Mouse (Mus musculus) testis, postnatal 10 days (tissue): ENCODE results near the gene Nfib.

Experiments
- DNase-seq: peaks from one replicate; pipeline ENCODE4 v3.0.0; 2021; ENCODE audit warnings: low spot score

Gene Nfib

DNA sequence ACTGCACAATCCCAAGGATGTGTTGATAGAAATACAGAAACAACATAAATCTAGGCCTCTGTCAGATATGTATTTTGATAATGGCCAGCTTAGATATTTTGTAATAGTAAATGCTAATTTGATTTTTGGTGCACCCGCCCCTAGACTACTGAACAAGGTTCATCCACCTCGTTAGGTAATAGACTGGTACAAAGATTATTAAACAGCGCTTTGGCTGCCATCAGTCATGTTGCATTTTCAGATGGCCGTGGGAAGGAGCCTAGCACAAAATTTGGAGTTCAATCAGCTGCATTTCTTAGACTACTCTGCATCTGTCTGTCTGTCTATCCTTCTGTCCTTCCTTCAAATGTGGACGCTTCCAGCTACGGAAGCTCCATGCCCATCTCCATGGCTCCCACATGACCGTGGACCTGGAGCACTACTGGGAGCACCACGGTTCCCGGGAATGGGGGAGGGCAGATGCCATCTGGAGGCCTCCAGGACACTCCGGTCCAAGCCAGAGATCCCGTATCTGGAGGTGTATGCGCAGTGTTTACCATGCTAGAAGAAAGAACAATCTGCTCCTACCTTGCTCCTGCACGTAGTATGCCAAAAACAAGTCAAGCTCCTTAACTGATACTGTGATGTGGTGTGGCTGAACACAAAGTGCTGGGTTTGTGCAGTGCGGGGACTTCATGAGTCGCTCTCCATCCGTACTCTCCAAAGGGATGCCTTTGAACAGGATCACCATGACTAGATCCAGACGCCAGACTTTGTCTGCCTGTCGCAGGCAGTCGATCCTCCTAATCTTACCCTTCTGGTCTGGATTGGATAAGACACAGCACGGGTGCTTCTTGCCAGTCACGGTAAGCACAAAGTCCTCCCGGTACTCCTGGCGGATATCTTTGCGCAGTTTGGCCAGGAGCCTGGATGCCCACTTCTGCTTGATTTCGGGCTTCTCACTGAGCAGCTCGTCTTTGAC lies 207.6 kb downstream of the Nfib start:
- DNase-seq, result no peak

DNA sequence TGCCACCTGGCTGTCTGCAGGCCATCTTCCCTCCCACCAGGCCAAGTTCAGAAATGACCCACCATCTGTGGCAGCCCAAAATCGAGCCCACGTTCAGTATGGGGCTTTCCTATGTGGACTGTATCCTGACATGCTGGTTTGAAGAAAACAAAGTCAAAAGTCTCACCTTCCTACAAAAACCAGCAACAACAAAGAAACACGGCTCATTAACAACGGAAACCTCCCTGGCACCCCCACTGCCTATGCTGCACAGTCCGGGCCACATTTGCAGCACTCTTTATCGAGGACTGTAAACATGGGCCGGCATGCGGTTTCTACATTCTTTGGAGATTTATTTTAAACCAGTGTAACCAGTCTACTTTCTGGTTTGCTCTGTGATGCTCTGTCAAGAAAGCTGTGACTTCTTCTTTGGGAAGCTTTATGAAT lies 208.4 kb downstream of the Nfib start:
- no peak for DNase-seq

DNA sequence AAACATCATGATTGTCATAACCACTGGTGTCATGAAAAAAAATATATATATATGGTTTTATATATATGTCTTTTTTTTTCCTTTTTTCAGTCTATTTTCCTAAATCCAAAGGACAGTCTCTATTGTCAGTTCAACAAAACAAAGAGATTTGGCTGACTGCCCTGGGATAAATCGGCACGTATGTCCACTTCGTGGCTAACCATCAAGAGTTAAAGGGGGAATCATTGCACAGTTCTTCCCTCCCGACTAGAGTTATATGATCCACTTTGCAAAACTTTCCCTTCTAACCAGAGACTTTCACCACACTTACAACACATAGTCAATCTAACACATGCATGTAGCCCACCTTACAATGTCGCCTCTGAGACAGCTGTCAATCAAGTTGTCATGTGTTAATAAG lies 209.2 kb downstream of the Nfib start:
- DNase-seq, result no peak

DNA sequence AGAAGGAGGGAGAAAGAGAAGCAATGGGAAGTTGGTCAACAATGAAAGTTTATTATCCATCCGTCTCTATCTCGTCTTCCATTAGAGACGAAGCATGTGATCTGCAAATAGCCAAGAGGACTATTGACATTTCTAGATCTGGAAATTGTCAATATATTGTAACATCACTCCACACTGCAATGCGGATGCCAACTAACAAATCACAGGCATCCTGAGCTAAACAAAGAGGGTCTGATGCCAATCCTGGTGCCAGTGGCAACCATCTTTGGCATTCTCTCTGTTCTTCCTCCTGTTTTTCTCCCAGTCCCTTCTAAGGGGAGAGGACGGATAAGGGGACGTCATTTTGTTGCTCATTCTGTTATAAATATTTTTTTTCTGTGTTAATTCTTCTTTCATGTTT lies 209.9 kb downstream of the Nfib start:
- no peak for DNase-seq

DNA sequence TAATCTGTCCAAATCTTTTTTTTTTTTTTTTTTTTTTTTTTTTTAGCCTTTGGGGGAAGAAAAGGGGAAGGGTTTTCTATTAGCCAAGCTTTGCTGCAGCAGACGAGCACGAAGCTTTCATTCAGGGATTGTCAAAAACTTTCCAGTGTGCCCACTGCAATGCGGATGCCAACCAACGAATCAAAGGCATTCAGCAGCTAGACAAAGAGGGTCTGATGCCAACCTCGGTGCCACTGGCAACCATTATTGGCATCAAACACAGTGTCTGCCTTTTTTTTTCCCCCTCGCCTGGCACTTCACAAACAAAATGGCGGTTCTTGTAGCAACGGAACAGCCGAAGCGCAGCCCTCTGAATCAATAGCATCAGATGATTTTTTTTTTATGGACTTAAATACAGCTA lies 210.7 kb downstream of the Nfib start:
- no peak for DNase-seq

DNA sequence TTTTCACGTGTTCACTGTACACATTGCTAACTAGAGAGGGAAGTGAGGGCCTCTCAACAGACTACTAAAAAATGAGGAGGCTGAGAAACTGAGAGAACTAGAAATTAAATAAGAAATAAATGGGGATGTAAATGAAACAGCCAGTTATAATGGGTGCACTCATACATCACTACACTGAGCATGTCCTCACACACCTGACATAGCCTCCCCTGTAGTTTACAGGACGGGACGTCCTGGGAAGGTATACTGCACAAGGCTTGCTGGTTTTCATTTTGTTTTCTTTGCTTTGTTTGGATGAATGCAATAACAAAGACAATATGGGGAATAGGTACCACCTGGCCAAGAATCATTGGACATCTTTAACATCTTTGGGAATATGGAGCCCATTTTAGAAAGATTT lies 211.1 kb downstream of the Nfib start:
- DNase-seq, result no peak

DNA sequence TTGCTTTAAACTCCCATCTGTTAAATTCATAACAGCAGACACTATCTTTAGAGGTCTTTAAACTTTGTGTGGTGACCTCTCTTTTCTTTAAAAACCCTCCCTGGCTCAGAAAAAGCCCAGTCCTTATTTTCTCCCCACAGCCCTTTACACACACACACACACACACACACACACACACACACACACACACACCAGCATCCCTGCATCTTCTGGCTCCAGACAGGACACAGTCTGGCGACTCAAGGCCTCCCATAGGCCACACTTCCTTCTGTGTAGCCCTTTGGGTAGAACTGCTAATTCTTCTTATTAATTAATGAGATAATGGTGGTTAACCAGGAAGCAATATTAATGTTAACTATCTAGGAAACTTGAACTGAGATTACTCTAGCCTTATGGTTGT lies 211.7 kb downstream of the Nfib start:
- no peak for DNase-seq

DNA sequence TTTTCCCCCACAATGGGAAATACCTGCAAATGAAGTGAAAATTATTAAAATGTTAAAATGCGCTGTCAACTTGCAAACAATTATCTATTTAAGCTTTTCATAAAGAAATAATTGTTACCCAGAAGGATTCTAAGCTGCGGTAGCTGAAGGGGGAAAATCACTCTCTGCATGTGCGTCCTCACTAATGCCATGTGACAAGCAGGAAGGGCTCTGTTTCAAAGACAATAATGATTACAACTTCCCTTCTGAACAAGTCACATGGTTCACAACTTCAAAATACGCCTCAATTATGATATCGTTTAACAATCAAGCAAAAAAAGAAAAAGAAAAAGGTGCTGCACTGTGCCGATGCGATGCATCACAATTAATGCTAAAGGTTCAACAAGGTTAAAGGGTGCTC lies 212.2 kb downstream of the Nfib start:
- DNase-seq, result no peak

DNA sequence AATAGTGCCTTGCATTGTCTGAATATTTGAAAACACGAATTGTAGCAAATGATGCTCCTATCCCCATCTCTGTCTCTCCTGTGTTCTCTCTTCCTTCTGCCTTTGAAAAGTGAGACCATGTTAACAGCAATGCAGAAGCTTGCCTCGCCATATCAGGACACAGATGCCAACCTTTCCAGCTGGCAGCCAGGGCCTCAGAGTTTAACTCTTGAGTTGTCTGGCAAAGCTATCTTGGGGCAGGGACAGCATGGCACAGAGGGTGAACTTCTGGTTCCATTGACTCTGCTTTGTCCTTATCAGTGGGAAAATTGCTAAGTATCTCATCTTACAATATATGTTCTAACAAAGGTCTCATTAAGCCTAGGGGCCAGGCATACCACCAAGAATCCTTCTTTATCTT lies 212.8 kb downstream of the Nfib start:
- DNase-seq, result no peak

DNA sequence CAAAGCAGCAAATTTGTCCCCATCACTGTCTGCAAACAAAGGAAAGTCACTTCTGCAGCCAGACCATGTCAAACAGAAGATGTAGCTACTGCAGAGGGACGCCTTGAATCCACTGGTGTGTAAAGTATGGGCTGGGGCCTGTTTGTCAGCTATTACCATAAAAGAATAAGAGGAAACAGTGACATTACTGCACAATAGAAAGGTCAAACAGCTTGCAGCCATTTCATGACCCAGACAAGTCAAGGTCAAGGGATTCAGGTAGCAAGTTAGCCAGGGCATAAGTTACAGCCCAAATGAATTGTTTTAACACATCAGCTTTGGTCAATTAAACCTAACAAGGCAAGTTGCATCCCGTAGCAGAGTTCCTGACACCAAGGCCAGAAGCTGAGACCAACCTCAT lies 215.6 kb downstream of the Nfib start:
- DNase-seq, result no peak

DNA sequence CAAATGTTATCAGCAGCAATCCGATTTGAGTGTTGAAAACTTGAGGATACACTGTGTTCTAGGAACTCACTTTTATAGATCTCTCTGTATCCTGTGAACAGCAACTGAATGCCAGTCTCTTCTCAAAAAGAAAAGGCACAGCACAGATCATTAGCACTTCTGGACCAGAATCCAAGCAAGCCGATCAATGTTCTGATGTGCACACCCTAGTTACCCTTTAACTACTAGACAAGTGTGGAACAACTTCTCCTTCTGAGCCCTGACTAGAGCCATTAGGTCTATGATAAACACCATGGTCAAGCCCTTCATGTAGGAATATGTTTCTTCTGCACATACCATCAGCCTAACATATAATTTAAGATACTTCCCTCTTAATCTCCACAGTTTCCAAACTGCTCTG lies 219.6 kb downstream of the Nfib start:
- DNase-seq, result no peak

DNA sequence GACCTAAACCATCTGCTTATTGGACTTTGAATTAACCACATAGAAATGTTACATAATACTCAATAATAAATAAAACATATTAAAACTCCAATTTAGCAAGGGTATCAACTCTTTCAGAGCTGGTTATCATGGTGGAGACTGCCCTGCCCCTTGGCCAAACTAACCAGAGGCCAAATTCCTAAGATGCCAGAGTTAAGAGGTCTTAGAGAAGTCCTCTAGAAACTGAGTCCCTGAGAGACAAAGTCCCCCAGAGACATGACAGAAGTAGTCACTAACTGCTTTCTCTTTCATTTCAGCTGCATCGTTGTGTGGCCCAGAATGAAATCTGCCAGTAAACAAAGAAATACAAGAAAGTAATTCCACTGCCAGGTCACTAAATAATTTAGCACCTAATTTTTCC lies 221.7 kb downstream of the Nfib start:
- DNase-seq, result no peak

DNA sequence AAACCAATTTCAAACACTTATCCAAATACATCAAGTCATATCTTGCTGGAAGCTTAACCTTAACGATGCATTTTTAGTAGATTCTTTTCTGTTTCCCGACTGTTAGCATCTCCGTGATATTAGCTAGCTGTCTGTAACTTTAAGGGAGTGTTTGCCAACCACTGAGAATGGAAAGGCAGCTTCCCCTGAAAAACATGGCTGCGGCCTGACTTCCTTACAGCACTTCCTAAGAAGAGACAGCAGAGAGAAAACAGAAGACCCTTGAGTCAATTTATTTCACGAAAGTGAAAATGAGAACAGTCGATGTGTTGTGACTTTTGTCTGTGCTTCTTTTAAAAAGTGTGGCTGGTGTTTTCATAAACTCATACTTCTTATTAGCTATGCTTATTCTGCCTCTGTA lies 222.3 kb downstream of the Nfib start:
- DNase-seq, result no peak

DNA sequence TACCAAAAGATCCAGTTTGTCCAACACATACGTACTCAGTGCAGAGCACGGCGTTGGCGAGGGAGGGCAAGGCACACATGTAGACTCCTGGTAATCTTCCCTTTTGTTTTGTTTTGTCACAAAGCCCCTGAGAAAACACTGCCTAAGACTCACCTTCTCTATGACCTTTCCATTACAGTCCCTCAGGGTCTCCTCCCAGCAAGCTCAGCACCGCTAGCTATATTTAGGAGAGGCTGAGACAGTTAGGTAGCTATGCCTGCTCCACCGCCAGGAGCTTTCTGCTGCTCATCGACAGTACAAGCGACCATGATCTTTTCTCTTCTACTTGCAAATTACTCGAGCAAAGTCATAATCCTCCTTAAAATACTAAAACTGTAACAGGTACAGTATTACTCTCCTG lies 224.9 kb downstream of the Nfib start:
- no peak for DNase-seq

DNA sequence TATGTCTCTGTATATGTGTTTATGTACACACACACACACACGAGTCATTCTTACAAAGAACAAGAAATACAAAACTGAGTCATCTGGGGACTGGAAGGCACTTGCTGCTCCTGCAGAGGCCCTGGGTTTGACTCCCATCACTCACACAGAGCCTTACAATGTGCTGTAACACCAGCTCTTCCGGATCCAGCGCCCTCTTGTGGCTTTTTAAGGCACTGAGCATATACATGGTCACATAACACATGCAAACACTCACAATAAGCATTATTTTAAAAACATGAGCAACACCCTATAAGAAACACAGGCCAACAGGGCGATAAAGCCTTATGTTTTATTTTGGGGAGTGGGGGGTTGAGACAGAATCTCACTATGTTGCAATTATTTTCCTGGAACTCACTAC lies 226.2 kb downstream of the Nfib start:
- no peak for DNase-seq

DNA sequence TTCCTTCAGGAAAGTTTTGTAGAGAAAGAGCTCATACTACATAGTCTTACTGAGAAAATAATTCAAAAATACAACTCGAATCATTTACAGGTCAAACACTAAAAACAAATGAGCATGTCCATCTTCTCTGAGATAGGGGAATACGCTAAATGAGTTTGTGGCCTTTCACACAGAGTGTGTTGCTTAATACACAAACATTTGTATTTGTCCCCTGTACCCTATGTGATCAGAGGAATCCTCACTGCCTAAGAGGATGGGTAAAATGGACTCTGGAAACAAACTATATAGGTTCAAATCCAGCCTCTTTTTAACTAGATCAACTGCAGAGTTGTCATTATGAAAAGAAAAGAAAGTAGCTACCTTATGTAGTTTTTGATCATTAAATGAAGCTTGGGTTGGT lies 227.8 kb downstream of the Nfib start:
- DNase-seq, result no peak

DNA sequence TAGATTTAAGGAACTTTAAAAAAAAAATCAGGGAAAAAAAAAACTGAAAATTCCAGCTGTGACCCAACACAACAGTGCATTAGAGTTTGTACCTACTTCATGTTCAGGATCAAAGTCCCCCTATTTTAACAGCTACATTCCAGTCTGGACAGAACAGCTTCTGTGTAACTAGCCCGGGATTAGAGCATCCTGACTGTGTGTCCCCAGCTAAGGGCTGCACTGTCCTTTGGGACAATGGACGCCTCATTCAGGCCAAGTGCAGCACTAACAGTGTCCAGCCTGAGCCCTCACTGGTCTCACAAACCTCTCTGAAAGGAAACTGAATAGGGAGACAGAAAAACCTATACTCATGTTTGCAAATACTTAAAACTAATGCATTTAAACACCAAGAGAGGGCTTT lies 229.1 kb downstream of the Nfib start:
- no peak for DNase-seq

DNA sequence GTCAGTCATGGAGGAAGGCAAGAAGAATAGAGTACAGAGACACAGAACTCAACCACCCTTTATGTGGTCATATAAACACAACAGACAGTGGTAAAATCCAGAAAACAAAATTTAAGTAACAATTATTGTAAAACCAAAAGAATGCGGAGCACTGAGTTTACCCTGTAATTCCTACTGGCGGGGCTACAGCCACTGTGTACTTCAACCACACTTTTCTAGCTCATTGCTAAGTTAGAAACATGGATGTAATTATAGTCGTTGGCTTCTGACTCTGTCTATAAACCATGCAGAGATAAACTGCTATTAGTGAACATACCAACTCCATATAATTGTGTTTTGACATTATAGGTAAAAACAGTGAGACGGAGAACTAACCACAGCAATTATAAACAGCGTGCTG lies 231.2 kb downstream of the Nfib start:
- no peak for DNase-seq

DNA sequence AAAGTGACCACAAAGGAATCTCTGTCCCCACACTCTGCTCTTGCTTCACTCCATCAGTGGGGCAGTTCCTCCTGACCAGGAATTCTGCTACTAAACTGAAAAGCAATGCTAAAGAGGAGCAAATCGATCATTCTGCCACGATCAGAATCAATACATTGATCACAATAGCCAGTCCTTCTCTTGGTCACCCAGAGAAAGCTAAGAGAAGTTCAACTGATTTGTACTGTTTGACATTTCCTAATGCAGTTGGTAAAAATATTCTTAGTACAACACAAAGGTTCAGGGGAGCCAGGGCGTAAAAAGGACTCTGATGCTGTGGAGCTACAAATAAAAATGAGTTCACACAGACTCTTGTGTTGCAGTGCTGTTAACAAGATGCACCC lies 234.6 kb downstream of the Nfib start:
- no peak for DNase-seq

DNA sequence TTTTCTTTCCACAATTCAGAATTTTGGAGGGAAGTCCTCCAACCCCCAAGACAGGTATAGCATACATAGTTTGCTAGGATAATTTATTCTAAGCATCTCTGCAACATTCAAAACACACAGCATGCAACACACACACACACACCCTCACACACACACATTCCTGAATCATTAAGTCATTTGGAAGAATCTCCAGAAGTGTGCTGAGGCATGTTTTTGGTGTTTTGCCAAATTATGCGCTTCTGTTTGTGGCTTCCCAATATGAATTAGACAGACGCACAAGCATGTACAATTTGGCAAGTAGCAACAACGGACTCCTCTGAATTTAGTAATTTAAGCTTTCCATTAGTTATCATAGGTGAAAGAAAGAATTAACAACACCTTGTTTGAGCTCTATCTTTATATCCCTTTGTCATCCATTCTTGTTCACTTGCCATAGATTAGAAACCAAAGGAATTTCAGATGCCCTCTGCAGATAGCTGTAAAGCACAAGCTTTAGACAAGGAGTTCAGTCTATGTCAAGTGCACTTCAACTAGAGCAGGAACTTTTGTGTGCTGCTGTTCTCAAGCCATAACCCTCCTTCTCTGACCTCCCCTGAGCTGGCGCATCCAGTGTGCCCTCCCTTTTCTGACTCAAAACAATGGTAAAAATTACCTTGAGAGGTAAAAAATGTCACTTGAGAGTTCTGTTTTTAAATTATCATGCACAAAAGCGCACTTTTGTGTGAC lies 235.2 kb downstream of the Nfib start:
- DNase-seq, result no peak

DNA sequence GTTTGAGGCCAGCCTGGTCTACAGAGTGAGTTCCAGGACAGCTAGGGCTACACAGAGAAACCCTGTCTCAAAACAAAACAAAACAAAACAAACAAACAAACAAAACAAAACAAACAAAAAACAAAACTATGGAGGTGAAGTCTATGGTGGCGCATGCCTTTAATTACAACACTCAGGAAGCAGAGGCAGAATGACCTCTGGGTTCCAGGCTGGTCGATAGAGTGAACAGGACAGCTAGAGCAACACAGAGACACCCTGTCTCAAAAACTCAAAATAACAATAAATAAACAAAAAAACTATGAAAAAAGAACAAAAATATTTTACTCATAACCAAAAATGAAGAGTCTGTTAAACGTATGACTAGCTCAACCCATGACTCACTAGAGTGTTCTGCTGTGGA lies 236.6 kb downstream of the Nfib start:
- no peak for DNase-seq

DNA sequence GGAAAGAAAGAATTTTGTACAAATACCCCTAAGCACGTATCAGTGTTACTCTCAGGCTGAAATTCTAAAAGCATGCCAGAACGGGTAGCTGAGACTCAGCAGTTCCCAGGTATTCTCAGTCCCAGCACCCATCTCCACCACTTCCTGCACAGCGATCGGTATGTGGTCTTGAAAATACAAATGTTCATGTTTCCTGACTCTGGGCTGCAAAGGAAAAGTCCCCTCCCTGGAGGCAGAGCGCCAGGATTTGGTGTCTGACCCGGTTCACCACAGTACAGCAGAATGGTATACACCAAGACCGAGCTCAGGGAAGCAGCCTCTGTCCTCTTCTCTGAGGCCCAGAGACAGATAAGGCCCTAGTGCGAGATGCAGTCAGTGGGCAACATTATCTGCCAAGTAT lies 238.8 kb downstream of the Nfib start:
- DNase-seq, result peak; percentile 48

DNA sequence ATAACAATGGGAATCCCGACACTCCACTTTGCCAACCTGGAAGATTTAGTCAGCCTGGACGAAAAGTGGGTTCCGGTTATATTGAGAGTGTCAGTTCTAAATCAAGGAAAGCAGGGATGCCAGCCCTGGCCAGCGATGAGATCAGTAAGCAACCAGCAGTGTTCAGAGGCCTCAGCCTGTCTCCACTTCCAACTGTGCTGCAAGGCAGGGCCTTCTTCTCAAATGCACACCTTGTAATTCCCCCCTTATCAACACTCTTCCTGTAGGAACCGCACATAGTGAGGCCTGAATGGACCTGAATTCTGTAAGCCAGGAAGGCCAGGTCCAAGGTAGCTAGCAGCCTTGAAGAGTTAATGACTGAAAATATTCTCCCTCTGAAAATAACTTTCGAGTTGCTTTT lies 239.4 kb downstream of the Nfib start:
- DNase-seq, result no peak
